Mouse (Mus musculus) left cerebral cortex, adult 8-10 months (tissue): ENCODE measurements at regions not wholly inside any gene's neighbourhood (a gene's known extent, or its start where the extent isn't known, plus 50 kb on each side); places are given as distances from the start of the nearest gene placed in this dataset.

Experiments used
- DNase-seq, 2 experiments: peaks; one replicate each; pipeline ENCODE4 v3.0.0; 2022; ENCODE audit warnings: low spot score in 2 of 2

DNA sequence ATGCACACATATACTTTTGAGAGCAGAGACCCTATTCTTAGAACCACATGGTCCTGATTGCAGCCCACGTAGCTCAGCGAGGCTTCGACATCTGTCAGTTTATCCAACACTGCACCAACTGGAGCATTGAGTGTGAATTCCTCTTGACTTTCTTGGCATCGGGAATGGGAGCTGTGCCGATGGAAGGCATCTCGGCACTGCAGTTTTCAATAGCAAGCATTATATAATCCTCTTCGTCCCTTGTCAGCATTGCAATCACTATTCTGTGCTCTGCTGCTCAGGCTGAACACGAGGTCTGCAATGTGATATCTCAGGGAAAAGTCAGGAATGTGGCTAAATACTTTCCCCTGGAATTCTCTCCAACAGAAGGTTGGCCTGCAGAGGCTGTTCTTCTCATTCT lies 224.6 kb downstream of the Lnpk start:
- DNase-seq, result peak; percentile 20 to 68

DNA sequence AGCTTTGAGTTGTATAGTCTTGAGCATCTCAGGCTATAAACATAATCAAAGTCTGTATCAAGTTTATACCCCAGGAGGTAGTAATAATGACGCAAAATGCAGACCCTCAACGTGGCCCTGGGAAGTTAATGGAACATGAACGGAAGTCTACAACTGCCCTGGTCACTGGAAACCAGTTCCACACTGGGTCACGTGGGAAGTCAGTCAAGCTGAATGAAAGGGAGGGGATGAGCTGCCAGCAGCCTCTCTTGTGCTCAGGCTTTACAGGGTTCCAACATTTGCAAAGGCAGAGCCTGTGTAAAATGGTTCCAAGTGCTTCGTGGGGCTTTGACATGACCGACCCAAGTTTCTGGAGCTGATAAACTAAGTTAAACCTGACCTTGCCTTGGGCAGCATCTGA lies 229.4 kb downstream of the Lnpk start:
- DNase-seq, result no peak

DNA sequence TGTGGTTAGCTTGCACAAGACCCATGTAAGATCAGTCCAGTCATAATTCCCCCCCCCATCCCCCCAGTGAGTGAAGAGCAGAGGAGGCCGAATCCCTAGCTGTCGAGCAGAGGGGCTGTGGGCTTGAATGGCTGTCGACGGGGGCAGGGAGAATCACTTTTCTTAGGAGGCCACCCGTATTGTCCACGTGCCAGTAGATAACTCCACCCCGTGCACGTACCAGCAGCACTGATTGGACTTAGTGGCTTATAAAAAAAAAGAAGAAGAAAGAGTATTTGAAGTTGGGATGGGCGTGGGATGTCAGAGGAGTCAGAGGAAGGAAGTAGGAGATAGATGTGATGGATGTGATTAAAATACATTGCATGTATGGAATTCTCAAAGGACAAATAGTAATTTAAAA lies 272.9 kb downstream of the Lnpk start:
- DNase-seq, result no peak

DNA sequence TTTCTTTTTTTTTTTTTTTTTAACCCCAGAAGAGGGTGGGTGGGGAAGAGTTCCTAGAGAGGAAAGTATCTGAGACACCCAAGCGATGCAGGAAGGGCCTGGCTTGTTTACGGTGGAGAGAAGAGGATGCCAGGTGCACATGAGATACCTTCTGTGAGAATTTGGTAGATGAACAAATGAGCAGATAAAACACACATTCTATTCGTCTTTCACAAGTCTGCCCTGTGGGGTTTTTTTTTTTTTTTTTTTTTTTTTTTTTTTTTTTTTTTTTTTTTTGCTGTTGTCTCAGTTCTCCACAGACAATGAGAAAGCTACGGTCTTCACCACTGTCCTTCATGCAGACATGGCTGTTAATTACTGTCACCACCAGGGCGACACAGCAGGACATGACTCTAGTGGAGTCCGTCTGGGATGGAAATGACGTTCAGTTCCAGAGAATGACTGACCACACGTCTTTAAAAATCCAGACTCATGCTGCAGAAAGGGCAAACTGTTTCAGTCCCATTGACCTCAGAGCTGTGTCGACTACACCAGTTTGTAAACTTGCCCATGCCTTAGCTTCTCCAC lies 278.3 kb downstream of the Lnpk start:
- no peak for DNase-seq

DNA sequence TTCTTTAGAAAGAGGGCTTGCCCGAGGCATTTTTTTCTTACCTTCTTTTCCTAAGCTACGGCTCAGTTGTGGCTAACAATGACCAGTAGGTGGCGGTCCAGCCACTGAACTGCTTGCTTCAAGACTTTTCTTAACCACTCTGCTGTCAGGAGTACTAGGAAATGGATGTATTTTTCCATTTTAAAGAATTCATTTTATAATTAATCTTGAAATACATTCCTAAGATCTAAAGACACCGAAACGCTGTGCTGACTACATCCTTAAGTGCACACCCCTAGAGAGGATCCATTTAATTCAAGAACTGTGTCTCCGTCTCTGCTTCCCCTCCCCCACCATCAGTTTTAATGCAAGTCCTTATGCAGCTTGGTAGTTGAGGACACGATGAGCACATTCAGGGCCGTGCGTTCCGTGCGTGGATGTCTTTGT lies 278.9 kb downstream of the Lnpk start:
- peak; percentile 33 to 37 for DNase-seq

GRCm38 (mm10) chr2:74292641-74293040 lies 286.6 kb downstream of the Lnpk start:
- no peak for DNase-seq

DNA sequence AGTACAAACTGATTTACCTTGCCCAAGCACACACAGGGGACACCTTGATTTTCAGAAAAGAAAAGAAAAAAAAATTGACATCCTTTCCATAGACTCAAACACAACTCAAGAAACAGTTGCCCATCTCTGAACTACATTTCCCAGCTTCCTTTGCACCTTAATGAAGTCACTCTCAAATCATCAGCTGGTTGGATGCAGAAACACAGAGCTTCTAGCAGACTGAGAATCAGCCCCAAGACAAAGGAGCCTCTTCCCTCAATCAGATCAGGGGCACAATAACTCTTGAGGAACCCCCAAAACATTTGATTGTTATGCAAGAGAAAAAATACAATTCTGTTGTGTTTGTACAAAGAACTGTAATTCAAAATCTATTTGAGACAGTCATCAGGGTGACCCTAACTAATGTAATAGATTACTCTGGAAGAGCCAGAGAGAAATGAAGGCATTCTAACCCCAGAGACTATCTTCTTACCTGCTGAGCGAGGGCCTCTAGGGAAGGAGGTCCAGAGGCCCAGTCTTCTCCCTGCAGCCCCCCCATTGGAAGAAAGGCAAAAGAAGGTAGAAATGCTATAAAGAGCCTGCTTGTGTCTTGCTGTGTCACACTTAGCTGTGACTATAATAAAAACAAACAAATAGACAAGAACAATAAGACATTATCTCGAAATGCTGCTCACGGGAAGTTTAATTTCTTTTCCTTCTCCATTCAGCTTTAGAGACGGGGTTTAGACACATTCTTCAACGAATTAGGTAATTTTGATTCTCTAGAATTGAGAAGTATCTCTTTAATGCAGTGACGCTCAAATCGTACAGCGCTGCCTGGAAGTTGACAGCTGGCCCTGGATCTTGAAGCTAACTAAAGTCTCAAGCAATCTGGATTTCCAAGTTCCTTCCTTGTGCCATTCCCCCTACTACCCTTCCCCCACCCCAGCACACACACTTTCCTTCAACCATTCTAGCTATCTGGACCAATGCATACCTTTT lies 287.5 kb downstream of the Lnpk start:
- no peak for DNase-seq

DNA sequence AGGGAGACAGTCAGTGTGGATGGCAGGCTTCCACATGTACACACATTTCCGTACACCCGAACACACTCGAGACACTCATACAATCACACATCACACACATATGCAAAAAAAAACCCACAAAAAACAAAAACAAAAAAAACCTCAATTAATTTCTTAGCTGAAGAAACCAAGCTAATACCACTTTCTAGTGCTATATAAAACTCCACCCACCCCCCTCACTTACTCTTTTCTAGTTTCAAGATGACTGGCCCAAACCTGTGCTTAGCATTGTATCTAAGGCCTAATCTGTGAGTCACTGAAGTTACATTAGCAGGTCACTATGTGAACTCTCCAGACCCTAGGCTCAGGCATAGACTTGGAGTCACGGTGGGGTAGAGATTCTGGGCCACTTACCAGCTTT lies 293.6 kb downstream of the Lnpk start:
- DNase-seq, result no peak

GRCm38 (mm10) chr2:74264963-74265362 lies 314.3 kb downstream of the Lnpk start:
- DNase-seq, result no peak

- DNase-seq, result no peak
These were observed 322.0 kb downstream of the Lnpk start for GRCm38 (mm10) chr2:74257034-74257781.

DNA sequence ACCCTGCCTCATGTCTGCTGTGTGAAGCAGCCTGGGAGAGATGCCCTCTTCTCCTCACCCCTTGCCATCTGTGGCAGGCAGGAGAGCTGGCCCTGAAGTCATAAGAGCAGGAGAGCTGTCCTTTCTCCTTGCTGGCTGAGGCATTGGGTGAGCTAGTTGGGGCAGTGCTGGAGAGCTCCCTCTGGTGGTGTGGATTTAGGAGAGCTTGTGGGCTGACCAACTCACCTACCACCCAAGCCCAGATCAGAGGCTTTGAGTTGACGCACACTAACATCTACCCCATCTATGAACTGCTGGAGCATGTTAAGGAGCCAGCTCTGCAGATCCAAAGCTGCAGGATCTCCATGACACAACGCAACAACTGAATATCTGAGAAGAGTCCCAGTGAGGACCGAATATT lies 331.7 kb downstream of the Lnpk start:
- DNase-seq, result no peak

DNA sequence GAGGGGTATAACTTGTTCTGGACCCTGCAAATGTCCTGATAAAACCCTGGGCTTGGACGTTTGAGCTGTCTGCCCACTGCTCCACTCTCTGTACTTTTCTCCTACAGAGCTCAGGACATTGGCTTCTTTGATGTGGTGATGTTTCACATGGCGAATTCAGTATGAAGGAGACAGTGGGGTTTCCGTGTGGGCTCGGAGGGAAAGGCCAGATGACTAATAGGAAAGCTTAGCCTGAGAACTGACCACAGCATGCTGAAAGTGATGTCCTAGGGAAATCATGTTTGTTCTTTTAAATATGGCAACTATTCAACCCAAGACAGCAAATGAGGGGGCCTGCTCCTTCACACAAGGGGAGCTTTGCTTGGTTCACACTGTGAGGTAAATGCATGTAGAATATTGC lies 332.6 kb downstream of the Lnpk start:
- DNase-seq, result no peak

DNA sequence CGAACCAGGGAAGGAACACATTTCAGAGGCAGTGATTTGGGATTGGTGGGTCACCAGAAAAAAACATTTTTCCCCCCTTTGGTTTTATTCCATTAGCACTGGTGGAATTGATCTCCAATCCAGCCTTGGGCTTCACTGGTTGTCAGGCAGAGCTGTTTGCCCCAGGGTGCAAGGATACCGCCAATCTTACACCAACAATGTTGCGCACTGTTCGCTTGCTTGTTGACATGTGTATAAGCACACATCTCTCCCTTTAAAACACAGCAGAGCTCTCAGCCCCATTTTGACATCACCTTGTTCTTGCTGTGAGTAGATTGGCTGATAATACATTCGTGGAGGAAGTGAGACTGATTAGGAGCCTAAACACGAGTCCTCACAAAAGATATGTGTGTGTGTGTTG lies 333.1 kb upstream of the Atp5g3 start:
- DNase-seq, result no peak

GRCm38 (mm10) chr2:74243801-74244200 lies 332.7 kb upstream of the Atp5g3 start:
- no peak for DNase-seq

DNA sequence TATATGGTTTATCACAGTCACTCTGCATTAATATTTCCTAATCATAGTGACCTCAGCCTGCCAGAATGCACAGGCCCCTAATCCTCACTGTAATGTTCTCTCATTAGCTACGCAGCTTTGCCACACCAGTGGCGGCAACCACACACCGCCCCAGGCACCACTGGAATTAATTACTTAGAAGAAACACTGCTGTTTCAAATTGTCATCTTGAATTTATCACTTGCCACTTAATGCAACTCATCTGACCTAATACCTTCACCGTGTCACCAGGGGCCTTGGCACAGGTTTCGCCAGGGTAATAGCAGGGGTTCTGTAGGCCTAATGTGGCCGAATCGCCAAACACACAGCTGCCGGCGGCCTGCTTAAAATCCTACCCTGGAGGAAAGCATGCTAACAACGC lies 328.5 kb upstream of the Atp5g3 start:
- no peak for DNase-seq

DNA sequence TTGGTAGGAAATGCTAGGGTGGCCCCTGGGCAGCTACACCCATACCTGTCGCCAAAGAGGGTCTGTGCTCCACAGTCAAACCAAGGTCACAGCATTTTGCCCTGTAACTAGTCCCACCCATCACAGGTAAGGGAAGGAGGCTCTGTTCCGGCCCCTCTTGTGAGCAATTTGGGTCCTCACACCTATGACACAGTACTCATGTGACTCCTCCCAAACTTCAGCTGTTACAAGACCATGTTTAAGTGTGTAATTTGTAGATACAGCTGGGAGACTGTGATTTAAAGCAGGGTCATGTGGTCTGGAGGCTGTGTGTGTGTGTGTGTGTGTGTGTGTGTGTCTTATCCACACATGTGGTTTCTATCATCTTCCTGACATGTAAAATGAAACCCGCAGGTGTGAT lies 306.3 kb upstream of the Atp5g3 start:
- DNase-seq, result no peak

DNA sequence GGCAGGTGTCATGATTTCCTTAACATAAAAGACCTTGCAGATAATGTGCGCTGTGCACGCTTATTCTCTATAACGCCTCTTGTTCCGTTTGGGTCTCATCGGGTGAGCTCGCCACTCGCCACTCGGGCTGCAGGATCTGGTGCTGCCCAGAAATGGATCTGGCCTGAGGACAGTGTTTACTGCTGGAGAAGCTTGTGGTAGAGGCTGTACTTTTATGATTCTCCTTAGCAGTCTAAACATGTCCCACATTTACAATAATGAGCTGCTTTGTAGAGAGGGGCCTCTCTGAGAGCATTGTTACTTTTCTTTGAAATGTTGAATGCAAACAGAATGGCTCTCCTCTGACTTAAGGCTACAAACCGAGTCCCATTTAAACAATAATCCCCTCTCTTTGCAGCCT lies 299.1 kb upstream of the Atp5g3 start:
- DNase-seq, result no peak

GRCm38 (mm10) chr2:74209421-74209917 lies 298.3 kb upstream of the Atp5g3 start:
- DNase-seq, result no peak

- no peak for DNase-seq
These were observed 296.3 kb upstream of the Atp5g3 start for GRCm38 (mm10) chr2:74207440-74207839.

GRCm38 (mm10) chr2:74202776-74203175 lies 291.6 kb upstream of the Atp5g3 start:
- DNase-seq, result no peak

- DNase-seq, result no peak
These were observed 290.6 kb upstream of the Atp5g3 start for GRCm38 (mm10) chr2:74201608-74202323.
